Mouse (Mus musculus): ENCODE measurements at regions not wholly inside any gene's neighbourhood (a gene's known extent, or its start where the extent isn't known, plus 50 kb on each side); places are given as distances from the start of the nearest gene placed in this dataset.

- no peak for DNase-seq (ENCODE audit: low spot score)
These were observed 52.6 kb upstream of the Tbx3 start for GRCm38 (mm10) chr5:119617856-119618255.

GRCm38 (mm10) chr5:119619906-119620305 lies 50.6 kb upstream of the Tbx3 start:
- no peak for DNase-seq (ENCODE audit: low spot score)

All from ovary, postnatal 14 days (tissue).